Mouse (Mus musculus) neural tube, embryonic 10.5 days (tissue): ENCODE measurements at regions not wholly inside any gene's neighbourhood (a gene's known extent, or its start where the extent isn't known, plus 50 kb on each side); places are given as distances from the start of the nearest gene placed in this dataset.

Experiments
- DNase-seq: peaks from one replicate; pipeline ENCODE4 v3.0.0-alpha.2; 2017; ENCODE audit warnings: low spot score; ENCODE audit errors: extremely low spot score

GRCm38 (mm10) chr2:172613891-172614391 lies 64.5 kb downstream of the Tfap2c start:
- DNase-seq: peak; percentile 45

GRCm38 (mm10) chr2:172615148-172615547 lies 65.8 kb downstream of the Tfap2c start:
- DNase-seq: no peak

- no peak for DNase-seq
These were observed 66.2 kb downstream of the Tfap2c start for GRCm38 (mm10) chr2:172615582-172615981.

- DNase-seq: no peak
These were observed 69.8 kb downstream of the Tfap2c start for GRCm38 (mm10) chr2:172619168-172619567.

GRCm38 (mm10) chr2:172620001-172620400 lies 70.6 kb downstream of the Tfap2c start:
- DNase-seq: no peak

- no peak for DNase-seq
These were observed 74.3 kb downstream of the Tfap2c start for GRCm38 (mm10) chr2:172623707-172624106.

- DNase-seq: no peak
These were observed 78.2 kb downstream of the Tfap2c start for GRCm38 (mm10) chr2:172627353-172628306.

GRCm38 (mm10) chr2:172630333-172630732 lies 80.9 kb downstream of the Tfap2c start:
- DNase-seq: no peak

GRCm38 (mm10) chr2:172642616-172643015 lies 93.2 kb downstream of the Tfap2c start:
- DNase-seq: no peak

GRCm38 (mm10) chr2:172643860-172644259 lies 94.5 kb downstream of the Tfap2c start:
- DNase-seq: no peak

- DNase-seq: no peak
These were observed 95.1 kb downstream of the Tfap2c start for GRCm38 (mm10) chr2:172644451-172644850.

GRCm38 (mm10) chr2:172648072-172648471 lies 98.7 kb downstream of the Tfap2c start:
- DNase-seq: no peak

- no peak for DNase-seq
These were observed 111.1 kb downstream of the Tfap2c start for GRCm38 (mm10) chr2:172660479-172660878.

GRCm38 (mm10) chr2:172660916-172661315 lies 111.5 kb downstream of the Tfap2c start:
- DNase-seq: peak; percentile 52

- DNase-seq: peak; percentile 33
These were observed 112.1 kb downstream of the Tfap2c start for GRCm38 (mm10) chr2:172661418-172661980.

GRCm38 (mm10) chr2:172662165-172662564 lies 112.8 kb downstream of the Tfap2c start:
- no peak for DNase-seq

GRCm38 (mm10) chr2:172663681-172664080 lies 114.3 kb downstream of the Tfap2c start:
- no peak for DNase-seq

- DNase-seq: no peak
These were observed 123.7 kb downstream of the Tfap2c start for GRCm38 (mm10) chr2:172673081-172673480.

- DNase-seq: no peak
These were observed 125.2 kb downstream of the Tfap2c start for GRCm38 (mm10) chr2:172674641-172675040.

GRCm38 (mm10) chr2:172675081-172675480 lies 125.7 kb downstream of the Tfap2c start:
- DNase-seq: no peak

GRCm38 (mm10) chr2:172690196-172690595 lies 140.8 kb downstream of the Tfap2c start:
- DNase-seq: no peak

- DNase-seq: no peak
These were observed 141.7 kb downstream of the Tfap2c start for GRCm38 (mm10) chr2:172690931-172691651.
